Mouse (Mus musculus) spleen, postnatal 0 days (tissue): ENCODE measurements around the gene U2surp. TPM values are rescaled to one million over a fixed set of nuclear protein-coding genes. Genes with fewer than 3 reads are reported as not detected.

Experiments
- polyA plus RNA-seq: library from polyadenylated mRNA; unstranded; fragments of >200 nt; fragmentation: Nextera tagmentation; extraction: Ambion mirVana; gene quantifications from 2 replicates; pipeline ENCODE4 v1.2.1, GENCODE M21; 2015

The U2surp gene
- 106 and 111 TPM in 2 replicates for polyA plus RNA-seq

DNA sequence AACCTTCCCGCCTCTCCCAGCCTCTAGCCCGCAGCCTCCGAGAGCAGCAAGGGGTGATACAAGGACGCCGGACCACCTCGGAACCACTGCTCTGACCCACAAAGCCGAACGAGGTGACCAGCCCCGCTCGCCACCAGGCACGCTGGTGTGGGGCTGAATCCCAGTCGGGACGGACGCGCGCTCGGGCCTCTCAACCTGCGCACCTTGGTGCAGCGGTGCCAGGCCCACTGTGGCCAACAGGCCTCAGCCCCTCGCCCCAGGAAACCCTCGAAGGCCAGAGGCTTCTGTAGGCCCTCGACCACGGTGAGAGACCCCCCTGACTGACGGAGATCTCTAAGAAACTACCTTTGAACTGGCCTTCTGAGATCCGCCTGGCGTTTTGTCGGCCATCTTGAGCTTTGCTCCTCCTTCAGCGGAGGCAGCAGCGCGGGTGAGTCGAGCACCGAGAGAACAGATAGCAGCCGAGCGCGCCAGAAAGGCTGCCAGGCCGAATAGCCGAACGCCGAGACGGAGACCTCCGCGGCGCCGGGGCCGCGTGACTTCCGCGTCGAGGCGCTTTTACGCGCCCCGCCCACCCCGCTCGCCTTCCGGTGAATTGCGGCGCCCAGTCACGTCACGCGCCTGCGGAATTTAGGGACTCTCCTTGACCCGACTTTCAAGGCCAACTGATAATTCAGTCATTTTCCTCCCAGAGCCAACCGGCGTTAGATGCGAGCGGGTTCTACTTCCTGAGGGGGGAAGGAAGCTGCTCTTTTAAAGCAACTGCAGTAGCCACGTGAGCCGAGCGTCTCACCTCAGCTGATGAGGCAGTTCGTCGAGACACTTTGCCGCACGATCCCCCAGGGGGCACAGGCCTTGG is at the start of gene U2surp:
Gene U2surp (minus strand): TSS at position 525 of the 859 bp plus-strand sequence.

DNA sequence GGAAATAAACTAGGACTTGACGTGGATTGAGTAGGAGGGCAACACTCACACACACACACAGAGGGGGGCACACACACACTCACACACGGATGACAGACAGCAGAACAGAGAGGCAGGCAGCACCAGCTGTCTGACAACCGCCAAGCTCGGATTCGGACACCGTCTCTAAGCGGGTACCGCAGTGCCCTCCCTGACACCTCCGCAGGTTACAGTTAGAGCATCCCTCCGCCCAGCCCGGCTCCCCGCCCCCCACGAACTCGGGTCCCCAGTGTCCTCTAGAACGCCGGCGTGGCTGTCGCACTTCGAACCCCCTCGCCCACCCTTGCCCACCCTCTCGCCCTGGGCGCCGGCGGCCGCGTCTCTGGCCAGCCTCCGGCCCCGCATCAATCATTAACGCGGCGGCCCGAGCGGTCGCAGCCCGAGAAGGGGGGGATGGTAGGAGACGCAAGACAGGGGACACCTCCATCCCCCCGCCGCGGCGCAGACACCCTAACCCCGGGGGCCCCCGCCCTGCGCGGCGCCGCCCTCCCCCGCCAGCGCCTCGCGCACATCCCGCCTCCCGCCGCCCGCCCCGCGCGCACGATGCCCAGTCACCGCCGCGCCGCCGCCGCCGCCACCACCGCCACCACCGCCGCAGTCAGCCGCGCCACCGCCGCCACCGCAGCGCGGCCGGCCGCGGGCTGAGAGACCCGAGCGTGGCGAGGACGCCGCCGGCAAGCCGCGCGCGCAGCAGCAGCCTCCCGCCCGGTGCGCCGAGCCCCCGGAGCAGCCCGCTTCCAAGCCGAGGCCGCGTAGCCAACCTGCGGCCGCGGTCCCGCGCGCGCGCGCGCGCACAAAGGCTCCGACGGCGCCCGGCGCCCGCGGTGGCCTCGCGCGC is 47.5 kb upstream of the U2surp start, which contains the start of gene Paqr9:
Gene Paqr9 (plus strand): TSS at position 599 of the 877 bp plus-strand sequence.

Other genes starting within 250 kb of the U2surp start
- gene Chst2, start 105.3 kb downstream of the U2surp start, polyA plus RNA-seq, result 0.95 and 1.1 TPM in 2 replicates
- 5.5 and 6.0 TPM in 2 replicates for gene Paqr9, start 47.7 kb upstream of the U2surp start, polyA plus RNA-seq
- gene Pcolce2, start 125.6 kb upstream of the U2surp start, polyA plus RNA-seq, result 0.07 and 0.13 TPM in 2 replicates
- gene Trpc1, start 238.4 kb upstream of the U2surp start, polyA plus RNA-seq, result 0.28 TPM in 2 replicates